Mouse (Mus musculus): ENCODE measurements at regions not wholly inside any gene's neighbourhood (a gene's known extent, or its start where the extent isn't known, plus 50 kb on each side); places are given as distances from the start of the nearest gene placed in this dataset.

- Histone ChIP-seq H3K4me1 (ENCODE audit: control insufficient read depth, insufficient read depth, low read length) (no peaks in the 10 kb centered on the region), H3K4me3 (replicated peaks; ENCODE audit: control insufficient read depth, low read depth, low read length) (no peak overlapping the region), H3K27ac (ENCODE audit: control insufficient read depth, insufficient read depth, low read depth, low read length, poor library complexity) (no peak overlapping the region)
- WGBS: 67% methylated on average over 19 of the region's 19 CpGs
- TF ChIP-seq POLR2A (IDR thresholded peaks at IDR 0.05; ENCODE audit: borderline replicate concordance, control insufficient read depth, low read depth, low read length): no peak
- no peak for TF ChIP-seq CTCF (IDR thresholded peaks at IDR 0.05; ENCODE audit: control insufficient read depth, insufficient read depth, low read length)
Observed at GRCm38 (mm10) chr13:53670361-53670760, 197.5 kb upstream of the Msx2 start.

GRCm38 (mm10) chr13:53667518-53667917 lies 194.6 kb upstream of the Msx2 start:
- Histone ChIP-seq H3K4me1 (ENCODE audit: control insufficient read depth, insufficient read depth, low read length) (no peaks in the 10 kb centered on the region), H3K27ac (ENCODE audit: control insufficient read depth, insufficient read depth, low read depth, low read length, poor library complexity) (no peak overlapping the region), H3K4me3 (replicated peaks; ENCODE audit: control insufficient read depth, low read depth, low read length) (no peak overlapping the region)
- TF ChIP-seq CTCF (IDR thresholded peaks at IDR 0.05; ENCODE audit: control insufficient read depth, insufficient read depth, low read length) (no peak), POLR2A (IDR thresholded peaks at IDR 0.05; ENCODE audit: borderline replicate concordance, control insufficient read depth, low read depth, low read length) (no peak)
- WGBS: 87% methylated on average over 4 of the region's 4 CpGs

- H3K27ac ChIP-seq (ENCODE audit: control insufficient read depth, insufficient read depth, low read depth, low read length, poor library complexity): no peak overlapping the region
- WGBS: 93% methylated on average over 2 of the region's 2 CpGs
- no peak for TF ChIP-seq POLR2A (IDR thresholded peaks at IDR 0.05; ENCODE audit: borderline replicate concordance, control insufficient read depth, low read depth, low read length)
- no peak for TF ChIP-seq CTCF (IDR thresholded peaks at IDR 0.05; ENCODE audit: control insufficient read depth, insufficient read depth, low read length)
- H3K4me1 ChIP-seq (ENCODE audit: control insufficient read depth, insufficient read depth, low read length): no peaks in the 10 kb centered on the region
- H3K4me3 ChIP-seq (replicated peaks; ENCODE audit: control insufficient read depth, low read depth, low read length): no peak overlapping the region
Observed at GRCm38 (mm10) chr13:53665592-53665991, 192.7 kb upstream of the Msx2 start.

GRCm38 (mm10) chr13:53664631-53665230 lies 191.9 kb upstream of the Msx2 start:
- Histone ChIP-seq H3K27ac (ENCODE audit: control insufficient read depth, insufficient read depth, low read depth, low read length, poor library complexity) (no peak overlapping the region), H3K4me3 (replicated peaks; ENCODE audit: control insufficient read depth, low read depth, low read length) (no peak overlapping the region), H3K4me1 (ENCODE audit: control insufficient read depth, insufficient read depth, low read length) (no peaks in the 10 kb centered on the region)
- WGBS: 76% methylated on average over 7 of the region's 7 CpGs
- TF ChIP-seq POLR2A (IDR thresholded peaks at IDR 0.05; ENCODE audit: borderline replicate concordance, control insufficient read depth, low read depth, low read length) (no peak), CTCF (IDR thresholded peaks at IDR 0.05; ENCODE audit: control insufficient read depth, insufficient read depth, low read length) (no peak)

DNA sequence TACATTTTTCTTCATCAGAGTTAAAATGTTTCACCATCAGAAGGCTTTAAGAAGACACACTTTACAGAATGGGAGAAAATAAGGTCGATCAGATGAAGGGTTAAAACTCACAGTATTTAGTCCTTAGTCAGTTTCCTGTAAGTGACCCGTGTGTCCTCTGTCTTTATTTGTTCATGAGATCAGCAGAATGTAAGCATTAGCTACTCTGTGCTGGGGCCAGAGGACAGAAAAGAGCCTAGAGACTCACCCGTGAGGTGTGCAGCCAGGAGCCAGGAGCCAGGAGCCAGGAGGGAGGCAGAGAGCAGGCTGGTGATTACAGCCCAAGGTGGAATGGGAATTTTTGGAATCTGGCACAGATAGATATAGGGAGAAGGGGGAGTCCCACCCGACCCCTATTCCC lies 180.0 kb upstream of the Msx2 start:
- 25% methylated on average over 4 of the region's 4 CpGs for WGBS
- TF ChIP-seq POLR2A (IDR thresholded peaks at IDR 0.05; ENCODE audit: borderline replicate concordance, control insufficient read depth, low read depth, low read length) (no peak), CTCF (IDR thresholded peaks at IDR 0.05; ENCODE audit: control insufficient read depth, insufficient read depth, low read length) (no peak)
- Histone ChIP-seq H3K4me3 (replicated peaks; ENCODE audit: control insufficient read depth, low read depth, low read length) (no peak overlapping the region), H3K27ac (ENCODE audit: control insufficient read depth, insufficient read depth, low read depth, low read length, poor library complexity) (no peak overlapping the region), H3K4me1 (ENCODE audit: control insufficient read depth, insufficient read depth, low read length) (no peaks in the 10 kb centered on the region)

DNA sequence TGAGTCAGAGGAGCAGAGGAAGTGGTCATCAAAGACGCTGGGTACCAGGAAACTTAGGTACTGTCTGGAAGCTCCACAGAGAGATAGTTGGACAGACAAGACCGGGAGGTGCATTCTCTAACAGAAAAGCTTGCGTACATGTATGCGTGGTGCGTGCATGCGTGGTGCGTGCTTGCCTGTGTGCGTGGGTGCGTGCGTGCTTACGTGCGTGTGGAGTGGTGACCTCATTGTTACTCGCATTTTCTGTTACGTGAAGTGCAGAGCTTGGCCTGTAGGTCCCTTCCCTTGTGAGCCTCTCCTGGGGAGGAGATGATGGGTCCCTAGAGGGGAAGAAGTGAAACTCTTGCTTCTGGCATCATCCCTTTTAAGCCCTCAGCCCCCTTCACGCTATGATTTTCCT lies 175.5 kb upstream of the Msx2 start:
- WGBS: 85% methylated on average over 15 of the region's 15 CpGs

DNA sequence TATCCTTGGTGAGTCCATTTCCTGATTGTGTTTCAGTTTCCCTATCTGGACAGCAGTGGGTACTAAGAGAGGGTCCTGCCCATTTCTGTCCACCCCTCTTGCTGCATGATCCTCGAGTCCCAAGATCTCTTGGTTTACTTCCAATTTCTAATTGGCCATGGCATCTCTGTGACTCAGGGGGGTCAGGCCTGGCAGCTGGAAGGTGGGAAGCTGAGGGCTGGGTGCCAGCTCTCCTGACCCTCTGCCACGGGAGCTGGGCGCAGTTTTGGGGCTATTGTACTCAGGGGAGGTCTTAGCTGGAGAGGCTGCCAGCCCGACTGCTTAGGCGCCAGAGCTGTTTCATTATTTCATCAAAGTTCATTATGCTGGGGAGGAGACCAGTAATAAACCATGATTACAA lies 169.7 kb upstream of the Msx2 start:
- no peak for TF ChIP-seq CTCF (IDR thresholded peaks at IDR 0.05; ENCODE audit: control insufficient read depth, insufficient read depth, low read length)
- TF ChIP-seq POLR2A (IDR thresholded peaks at IDR 0.05; ENCODE audit: borderline replicate concordance, control insufficient read depth, low read depth, low read length): no peak
- 74% methylated on average over 5 of the region's 5 CpGs for WGBS
- no peaks in the 10 kb centered on the region for H3K4me1 ChIP-seq (ENCODE audit: control insufficient read depth, insufficient read depth, low read length)
- H3K27ac ChIP-seq (ENCODE audit: control insufficient read depth, insufficient read depth, low read depth, low read length, poor library complexity): no peak overlapping the region
- no peak overlapping the region for H3K4me3 ChIP-seq (replicated peaks; ENCODE audit: control insufficient read depth, low read depth, low read length)

More for the DNA sequence above, 175.5 kb upstream of the Msx2 start:
- Histone ChIP-seq H3K4me1 (ENCODE audit: control insufficient read depth, insufficient read depth, low read length) (no peaks in the 10 kb centered on the region), H3K4me3 (replicated peaks; ENCODE audit: control insufficient read depth, low read depth, low read length) (no peak overlapping the region), H3K27ac (ENCODE audit: control insufficient read depth, insufficient read depth, low read depth, low read length, poor library complexity) (no peak overlapping the region)
- TF ChIP-seq CTCF (IDR thresholded peaks at IDR 0.05; ENCODE audit: control insufficient read depth, insufficient read depth, low read length): no peak
- TF ChIP-seq POLR2A (IDR thresholded peaks at IDR 0.05; ENCODE audit: borderline replicate concordance, control insufficient read depth, low read depth, low read length): no peak

- Histone ChIP-seq H3K27ac (ENCODE audit: control insufficient read depth, insufficient read depth, low read depth, low read length, poor library complexity) (no peak overlapping the region), H3K4me1 (ENCODE audit: control insufficient read depth, insufficient read depth, low read length) (no peaks in the 10 kb centered on the region), H3K4me3 (replicated peaks; ENCODE audit: control insufficient read depth, low read depth, low read length) (no peak overlapping the region)
- TF ChIP-seq CTCF (IDR thresholded peaks at IDR 0.05; ENCODE audit: control insufficient read depth, insufficient read depth, low read length): no peak
- no peak for TF ChIP-seq POLR2A (IDR thresholded peaks at IDR 0.05; ENCODE audit: borderline replicate concordance, control insufficient read depth, low read depth, low read length)
- WGBS: 82% methylated on average over 5 of the region's 5 CpGs
Observed at GRCm38 (mm10) chr13:53639584-53639983, 166.7 kb upstream of the Msx2 start.

- H3K4me3 ChIP-seq (replicated peaks; ENCODE audit: control insufficient read depth, low read depth, low read length): no peak overlapping the region
- H3K27ac ChIP-seq (ENCODE audit: control insufficient read depth, insufficient read depth, low read depth, low read length, poor library complexity): no peak overlapping the region
- no peak for TF ChIP-seq POLR2A (IDR thresholded peaks at IDR 0.05; ENCODE audit: borderline replicate concordance, control insufficient read depth, low read depth, low read length)
- no peak for TF ChIP-seq CTCF (IDR thresholded peaks at IDR 0.05; ENCODE audit: control insufficient read depth, insufficient read depth, low read length)
- no peaks in the 10 kb centered on the region for H3K4me1 ChIP-seq (ENCODE audit: control insufficient read depth, insufficient read depth, low read length)
- WGBS: 83% methylated on average over 10 of the region's 10 CpGs
Observed at GRCm38 (mm10) chr13:53639115-53639514, 166.2 kb upstream of the Msx2 start.
